Mouse (Mus musculus) forebrain, embryonic 12.5 days (tissue): ENCODE measurements around the gene Ldlrad3. TPM values are rescaled to one million over a fixed set of nuclear protein-coding genes. Genes with fewer than 3 reads are reported as not detected.
A peak's percentile ranks its signal among the peaks of the same experiment; 100 is the strongest.

Experiments
- ATAC-seq: fragments of 200-750 bp; cut with Nextera tagmentation; 2 replicates; pipeline ENCODE4 v1.8.0; 2017; ENCODE audit warnings: moderate TSS enrichment; ENCODE audit not compliant: low FRiP score
- H3K27ac ChIP-seq: fragments of 300-500 bp; sonication (generic); 2 replicates; pipeline ENCODE4 v1.5.1; 2016; ENCODE audit warnings: mild to moderate bottlenecking
- H3K27me3 ChIP-seq: fragments of 300-500 bp; sonication (generic); 2 replicates; pipeline ENCODE4 v1.6.1; 2016; ENCODE audit warnings: mild to moderate bottlenecking
- H3K36me3 ChIP-seq: fragments of 300-500 bp; sonication (generic); replicated peaks from 2 replicates; pipeline ENCODE4 v1.6.1; 2016; ENCODE audit warnings: mild to moderate bottlenecking
- H3K4me1 ChIP-seq: fragments of 300-500 bp; sonication (generic); 2 replicates; pipeline ENCODE4 v1.6.1; 2016
- H3K4me2 ChIP-seq: fragments of 300-500 bp; sonication (generic); 2 replicates; pipeline ENCODE4 v1.6.1; 2016; ENCODE audit warnings: mild to moderate bottlenecking, moderate library complexity
- H3K4me3 ChIP-seq: fragments of 300-500 bp; sonication (generic); replicated peaks from 2 replicates; pipeline ENCODE4 v1.5.1; 2016; ENCODE audit warnings: mild to moderate bottlenecking
- H3K9ac ChIP-seq: fragments of 300-500 bp; sonication (generic); 2 replicates; pipeline ENCODE4 v1.6.1; 2016; ENCODE audit warnings: mild to moderate bottlenecking
- H3K9me3 ChIP-seq: fragments of 300-500 bp; sonication (generic); 2 replicates; pipeline ENCODE4 v1.6.1; 2016
- WGBS: fragments of 180-500 bp; shearing (Covaris S2); methylation state at CpG from one replicate; pipeline ENCODE4 v1.1.7; 2016; 5-methylcytosine and 5-hydroxymethylcytosine counted together
- polyA plus RNA-seq: library from polyadenylated mRNA; unstranded; fragments of >200 nt; fragmentation: Nextera tagmentation; extraction: Ambion mirVana; gene quantifications from 2 replicates; pipeline ENCODE4 v1.2.1, GENCODE M21; 2016

Ldlrad3 gene
- polyA plus RNA-seq, 1 experiment from 2014 or later: 56.8 TPM

GRCm38 (mm10) chr2:102134510-102135262 is 51.5 kb downstream of the Ldlrad3 start:
- peak overlapping the region; percentile 31; the same call in 1 of the 2 replicates for H3K27ac ChIP-seq
- no peak overlapping the region for H3K4me3 ChIP-seq
- H3K36me3 ChIP-seq: no peaks in the 10 kb centered on the region
- H3K4me1 ChIP-seq: peaks cover 62% of the 10 kb centered on the region
- no peak for ATAC-seq
- H3K4me2 ChIP-seq: no peak overlapping the region
- no peaks in the 10 kb centered on the region for H3K9me3 ChIP-seq
- H3K9ac ChIP-seq: no peak overlapping the region
- WGBS: 80% methylated on average over 9 of the region's 9 CpGs
- H3K27me3 ChIP-seq: no peaks in the 10 kb centered on the region

GRCm38 (mm10) chr2:102132945-102133558 is 53.1 kb downstream of the Ldlrad3 start:
- Histone ChIP-seq H3K27ac (no peak overlapping the region), H3K36me3 (no peaks in the 10 kb centered on the region), H3K27me3 (no peaks in the 10 kb centered on the region), H3K4me2 (no peak overlapping the region), H3K9ac (no peak overlapping the region), H3K9me3 (no peaks in the 10 kb centered on the region), H3K4me1 (peaks cover 63% of the 10 kb centered on the region), H3K4me3 (no peak overlapping the region)
- ATAC-seq: no peak
- WGBS: 54% methylated on average over 10 of the region's 10 CpGs

- H3K9ac ChIP-seq: no peak overlapping the region
- H3K36me3 ChIP-seq: no peaks in the 10 kb centered on the region
- H3K4me2 ChIP-seq: no peak overlapping the region
- no peak overlapping the region for H3K4me3 ChIP-seq
- no peak for ATAC-seq
- no peak overlapping the region for H3K27ac ChIP-seq
- no peaks in the 10 kb centered on the region for H3K27me3 ChIP-seq
- no peaks in the 10 kb centered on the region for H3K9me3 ChIP-seq
- WGBS: 91% methylated on average over 8 of the region's 8 CpGs
- H3K4me1 ChIP-seq: peaks cover 49% of the 10 kb centered on the region
Observed at GRCm38 (mm10) chr2:102130198-102130845, 55.9 kb downstream of the Ldlrad3 start.

GRCm38 (mm10) chr2:102129235-102129634 is 57.0 kb downstream of the Ldlrad3 start:
- Histone ChIP-seq H3K4me3 (no peak overlapping the region), H3K4me1 (peaks cover 44% of the 10 kb centered on the region), H3K27me3 (no peaks in the 10 kb centered on the region), H3K36me3 (no peaks in the 10 kb centered on the region), H3K9ac (no peak overlapping the region), H3K9me3 (no peaks in the 10 kb centered on the region), H3K27ac (peak overlapping the region; percentile 46; the same call in 1 of the 2 replicates), H3K4me2 (no peak overlapping the region)
- 91% methylated on average over 4 of the region's 4 CpGs for WGBS
- ATAC-seq: no peak

GRCm38 (mm10) chr2:102128500-102129030 is 57.6 kb downstream of the Ldlrad3 start:
- H3K4me3 ChIP-seq: no peak overlapping the region

GRCm38 (mm10) chr2:102127791-102128387 is 58.3 kb downstream of the Ldlrad3 start:
- no peak overlapping the region for H3K9ac ChIP-seq
- H3K27ac ChIP-seq: 0 out of 2 replicates have a peak overlapping the region, but pooled peaks have one; percentile 31
- H3K4me1 ChIP-seq: peaks cover 38% of the 10 kb centered on the region

More at GRCm38 (mm10) chr2:102128500-102129030, 57.6 kb downstream of the Ldlrad3 start:
- peak overlapping the region; percentile 46; the same call in 1 of the 2 replicates for H3K27ac ChIP-seq
- no peaks in the 10 kb centered on the region for H3K27me3 ChIP-seq
- no peak overlapping the region for H3K4me2 ChIP-seq
- H3K9me3 ChIP-seq: no peaks in the 10 kb centered on the region
- H3K4me1 ChIP-seq: peaks cover 44% of the 10 kb centered on the region
- no peak overlapping the region for H3K9ac ChIP-seq
- peak; percentile 39; the same call in 1 of the 2 replicates for ATAC-seq
- 48% methylated on average over 14 of the region's 14 CpGs for WGBS
- H3K36me3 ChIP-seq: no peaks in the 10 kb centered on the region

GRCm38 (mm10) chr2:102127221-102127620 is 59.0 kb downstream of the Ldlrad3 start:
- no peaks in the 10 kb centered on the region for H3K9me3 ChIP-seq
- H3K9ac ChIP-seq: no peak overlapping the region
- no peak for ATAC-seq
- H3K4me3 ChIP-seq: no peak overlapping the region
- H3K27ac ChIP-seq: no peak overlapping the region
- peaks cover 38% of the 10 kb centered on the region for H3K4me1 ChIP-seq
- 85% methylated on average over 9 of the region's 9 CpGs for WGBS
- H3K4me2 ChIP-seq: no peak overlapping the region
- no peaks in the 10 kb centered on the region for H3K27me3 ChIP-seq
- H3K36me3 ChIP-seq: no peaks in the 10 kb centered on the region

More at GRCm38 (mm10) chr2:102127791-102128387, 58.3 kb downstream of the Ldlrad3 start:
- Histone ChIP-seq H3K36me3 (no peaks in the 10 kb centered on the region), H3K27me3 (no peaks in the 10 kb centered on the region), H3K4me2 (no peak overlapping the region), H3K4me3 (no peak overlapping the region), H3K9me3 (no peaks in the 10 kb centered on the region)
- WGBS: 88% methylated on average over 8 of the region's 8 CpGs
- ATAC-seq: 0 out of 2 replicates have a peak, but pooled peaks have one; percentile 3

- no peaks in the 10 kb centered on the region for H3K9me3 ChIP-seq
Observed at GRCm38 (mm10) chr2:102126076-102126475, 60.1 kb downstream of the Ldlrad3 start.

GRCm38 (mm10) chr2:102125042-102125441 is 61.1 kb downstream of the Ldlrad3 start:
- Histone ChIP-seq H3K4me2 (no peak overlapping the region), H3K9me3 (no peaks in the 10 kb centered on the region), H3K36me3 (no peaks in the 10 kb centered on the region), H3K4me1 (peaks cover 53% of the 10 kb centered on the region), H3K4me3 (no peak overlapping the region), H3K9ac (no peak overlapping the region), H3K27ac (no peak overlapping the region), H3K27me3 (no peaks in the 10 kb centered on the region)
- ATAC-seq: no peak
- WGBS: 72% methylated on average over 4 of the region's 4 CpGs

More at GRCm38 (mm10) chr2:102126076-102126475, 60.1 kb downstream of the Ldlrad3 start:
- Histone ChIP-seq H3K9ac (no peak overlapping the region), H3K27ac (no peak overlapping the region), H3K4me1 (peaks cover 46% of the 10 kb centered on the region), H3K36me3 (no peaks in the 10 kb centered on the region), H3K27me3 (no peaks in the 10 kb centered on the region), H3K4me3 (no peak overlapping the region), H3K4me2 (no peak overlapping the region)
- ATAC-seq: no peak
- WGBS: 85% methylated on average over 7 of the region's 7 CpGs

GRCm38 (mm10) chr2:102122146-102122515 is 64.1 kb downstream of the Ldlrad3 start:
- Histone ChIP-seq H3K9ac (no peak overlapping the region), H3K9me3 (no peaks in the 10 kb centered on the region), H3K27ac (peak overlapping the region; percentile 68), H3K4me2 (no peak overlapping the region), H3K36me3 (no peaks in the 10 kb centered on the region), H3K27me3 (no peaks in the 10 kb centered on the region), H3K4me1 (peaks cover 56% of the 10 kb centered on the region), H3K4me3 (no peak overlapping the region)
- no peak for ATAC-seq
- 34% methylated on average over 1 of the region's 1 CpGs for WGBS

- Histone ChIP-seq H3K4me1 (peaks cover 61% of the 10 kb centered on the region), H3K27ac (peak overlapping the region; percentile 68), H3K36me3 (no peaks in the 10 kb centered on the region), H3K4me3 (no peak overlapping the region), H3K4me2 (no peak overlapping the region), H3K9me3 (no peaks in the 10 kb centered on the region), H3K27me3 (no peaks in the 10 kb centered on the region), H3K9ac (peak overlapping the region; percentile 1; the same call in 1 of the 2 replicates)
- peak; percentile 40; the same call in 1 of the 2 replicates for ATAC-seq
- WGBS: 50% methylated on average over 4 of the region's 4 CpGs
Observed at GRCm38 (mm10) chr2:102121440-102122145, 64.6 kb downstream of the Ldlrad3 start.
